Mouse (Mus musculus) embryo, embryonic 10 days (tissue): ENCODE measurements around the gene 2210408I21Rik.
"Not testable (repeated sequence)": the region's sequence is repeated elsewhere in the genome, so short reads cannot be mapped to it uniquely, and the experiment has no call there.

Experiments
- DNase-seq: peaks from one replicate; pipeline ENCODE4 v3.0.0-alpha.2; 2015; ENCODE audit warnings: low spot score

Gene 2210408I21Rik

GRCm38 (mm10) chr13:77134931-77135620, at the start of gene 2210408I21Rik, which contains the start of gene Slf1:
2210408I21Rik (plus strand) TSS chr13:77135540.
Slf1 (minus strand) TSS chr13:77135473.
- peak; percentile 94 for DNase-seq

- DNase-seq = not testable (repeated sequence)
Measured at GRCm38 (mm10) chr13:77092876-77093275, 42.5 kb upstream of the 2210408I21Rik start.

- DNase-seq = no peak
Measured at GRCm38 (mm10) chr13:77107734-77108133, 27.6 kb upstream of the 2210408I21Rik start.

GRCm38 (mm10) chr13:77118695-77119094, 16.6 kb upstream of the 2210408I21Rik start:
- DNase-seq = no peak

- DNase-seq = no peak
Measured at GRCm38 (mm10) chr13:77125159-77125558, 10.2 kb upstream of the 2210408I21Rik start.

- no peak for DNase-seq
Measured at GRCm38 (mm10) chr13:77128240-77128639, 7.1 kb upstream of the 2210408I21Rik start.

- DNase-seq = no peak
Measured at GRCm38 (mm10) chr13:77131132-77131531, 4.2 kb upstream of the 2210408I21Rik start.

GRCm38 (mm10) chr13:77135621-77135981, 261 bp downstream of the 2210408I21Rik start:
- DNase-seq = no peak

- DNase-seq = no peak
Measured at GRCm38 (mm10) chr13:77140890-77141289, 5.5 kb downstream of the 2210408I21Rik start.

GRCm38 (mm10) chr13:77177931-77178330, 42.6 kb downstream of the 2210408I21Rik start:
- DNase-seq = no peak

- DNase-seq = no peak
Measured at GRCm38 (mm10) chr13:77190606-77191005, 55.3 kb downstream of the 2210408I21Rik start.

GRCm38 (mm10) chr13:77192201-77192600, 56.9 kb downstream of the 2210408I21Rik start:
- DNase-seq = no peak

GRCm38 (mm10) chr13:77208764-77209418, 73.6 kb downstream of the 2210408I21Rik start:
- DNase-seq = no peak

GRCm38 (mm10) chr13:77213196-77213595, 77.9 kb downstream of the 2210408I21Rik start:
- no peak for DNase-seq

- no peak for DNase-seq
Measured at GRCm38 (mm10) chr13:77215460-77215859, 80.1 kb downstream of the 2210408I21Rik start.

- no peak for DNase-seq
Measured at GRCm38 (mm10) chr13:77217672-77218280, 82.4 kb downstream of the 2210408I21Rik start.

GRCm38 (mm10) chr13:77221072-77221471, 85.7 kb downstream of the 2210408I21Rik start:
- no peak for DNase-seq

- DNase-seq = no peak
Measured at GRCm38 (mm10) chr13:77256541-77256940, 121.2 kb downstream of the 2210408I21Rik start.

- no peak for DNase-seq
Measured at GRCm38 (mm10) chr13:77262715-77263338, 127.5 kb downstream of the 2210408I21Rik start.

- DNase-seq = peak; percentile 63
Measured at GRCm38 (mm10) chr13:77263400-77264179, 128.2 kb downstream of the 2210408I21Rik start.

- DNase-seq = no peak
Measured at GRCm38 (mm10) chr13:77264481-77264880, 129.1 kb downstream of the 2210408I21Rik start.
